Mouse (Mus musculus) NIH3T3 (cell line): ENCODE measurements around the gene 1700037H04Rik.

Experiments used
- DNase-seq: peaks from one replicate; pipeline ENCODE4 v3.0.0-alpha.2; 2012; ENCODE audit warnings: low read depth

The 1700037H04Rik gene

DNA sequence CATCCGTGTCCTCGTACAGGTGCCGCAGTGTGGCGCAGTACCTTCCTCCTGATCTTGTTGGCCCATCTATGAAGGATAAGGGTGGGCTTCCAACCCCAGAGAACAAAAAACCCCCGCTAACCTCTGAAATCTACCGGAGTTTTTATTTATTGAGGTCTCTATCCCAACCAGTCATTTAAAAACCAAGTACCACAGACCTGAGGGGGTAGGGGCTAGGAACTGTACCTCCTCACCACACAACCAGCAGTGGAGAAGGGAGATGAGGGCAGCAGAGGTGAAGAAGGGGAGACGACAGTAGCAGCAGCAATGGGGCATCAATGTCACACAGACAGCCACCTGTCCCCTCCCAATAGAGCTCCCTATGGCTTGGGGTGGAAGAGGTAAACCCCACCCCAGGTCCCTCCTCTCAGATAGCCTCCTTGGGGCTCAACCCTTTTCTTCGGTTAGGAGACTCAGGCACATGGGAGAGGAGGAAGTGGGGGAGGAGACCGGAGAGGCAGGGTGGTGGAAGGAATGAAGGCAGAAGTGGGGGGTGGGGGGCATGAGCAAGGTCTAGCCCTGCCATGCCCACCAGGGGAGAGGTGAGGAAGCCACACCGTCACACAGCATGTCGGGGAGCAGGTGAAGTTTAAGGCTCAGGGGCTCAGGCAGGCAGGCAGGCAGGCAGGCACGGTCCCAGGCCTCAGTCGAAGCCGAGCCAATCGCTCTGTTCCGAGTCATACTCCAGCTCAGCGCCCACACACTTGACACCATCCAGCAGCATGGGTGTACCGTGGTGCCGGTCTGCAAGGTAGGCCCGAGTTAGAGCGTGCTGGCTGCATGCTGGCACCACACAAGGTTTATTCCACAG, 13.5 kb downstream of the 1700037H04Rik start:
- no peak for DNase-seq

DNA sequence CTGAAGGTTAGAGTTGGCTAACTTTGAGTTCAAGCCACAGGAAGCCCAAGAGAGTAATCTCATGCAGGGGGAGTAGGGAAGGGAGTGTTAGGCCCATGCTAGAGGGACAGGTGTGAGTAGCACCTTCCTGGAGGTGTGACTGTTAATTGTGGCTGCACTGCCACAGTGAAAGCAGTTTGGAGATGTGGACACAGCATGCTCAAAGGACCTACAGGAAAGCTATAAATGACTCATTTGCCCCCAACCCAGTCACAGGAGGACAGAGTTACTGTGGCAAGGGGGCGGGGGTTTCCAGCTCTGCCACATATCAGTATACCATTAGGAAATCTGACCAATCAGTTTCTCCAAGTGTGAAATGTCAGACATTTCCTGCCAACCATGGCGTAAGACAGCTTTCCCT, 14.3 kb downstream of the 1700037H04Rik start:
- no peak for DNase-seq

DNA sequence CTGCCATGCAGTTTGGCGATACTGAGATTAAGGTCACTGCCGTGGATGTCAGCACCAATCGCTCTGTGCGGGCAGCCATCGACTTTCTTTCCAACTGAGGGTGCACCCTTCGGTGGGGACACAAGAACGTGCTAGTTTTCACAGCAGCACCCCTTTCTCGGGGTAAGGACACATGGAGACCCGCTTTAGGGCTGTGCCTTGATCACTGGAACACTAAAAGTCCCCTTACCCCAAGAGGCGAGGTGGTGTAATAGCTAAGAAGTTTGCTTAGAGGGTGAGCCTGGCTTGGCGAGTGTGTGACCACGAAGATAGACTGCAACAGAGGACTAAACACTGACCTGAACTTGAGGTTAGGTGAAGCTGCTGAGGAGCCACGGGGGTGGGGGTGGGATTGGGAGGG, 14.8 kb downstream of the 1700037H04Rik start:
- DNase-seq, result no peak

DNA sequence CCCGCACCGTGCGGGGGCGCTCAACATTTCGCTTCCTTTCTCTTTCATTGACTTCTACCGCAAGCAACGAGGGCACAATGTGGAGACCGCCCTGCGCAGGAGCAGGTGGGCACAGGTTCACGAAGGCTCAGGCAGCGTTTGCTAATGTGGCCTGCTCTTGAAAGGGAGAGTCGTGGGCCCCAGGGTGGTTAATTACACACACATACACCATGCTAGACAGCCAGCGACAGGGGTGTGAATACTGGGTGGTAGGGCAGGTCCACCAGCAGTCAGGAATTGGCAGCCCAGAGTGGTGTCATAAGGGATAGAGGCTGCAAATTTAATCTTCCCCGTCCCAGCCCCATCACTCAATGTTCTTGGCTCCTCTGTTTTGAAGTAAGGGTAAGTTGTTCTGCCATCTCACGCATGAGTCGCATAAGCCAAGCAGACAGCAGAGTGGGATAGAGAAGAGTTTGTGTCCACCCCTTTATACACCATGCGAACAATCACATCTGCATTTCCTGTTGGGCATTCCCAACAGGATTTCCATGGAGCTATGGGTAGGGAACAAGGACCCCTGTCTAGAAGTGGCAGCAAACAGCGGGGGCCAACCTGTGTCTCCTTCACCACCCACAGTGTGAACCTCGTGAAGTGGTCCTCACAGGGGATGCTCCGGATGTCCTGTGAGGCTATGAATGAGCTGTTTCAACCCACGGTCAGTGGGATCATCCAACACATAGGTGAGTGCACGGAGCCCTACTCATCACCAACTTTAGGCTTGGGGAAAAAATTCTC, 16.7 kb downstream of the 1700037H04Rik start:
- no peak for DNase-seq

DNA sequence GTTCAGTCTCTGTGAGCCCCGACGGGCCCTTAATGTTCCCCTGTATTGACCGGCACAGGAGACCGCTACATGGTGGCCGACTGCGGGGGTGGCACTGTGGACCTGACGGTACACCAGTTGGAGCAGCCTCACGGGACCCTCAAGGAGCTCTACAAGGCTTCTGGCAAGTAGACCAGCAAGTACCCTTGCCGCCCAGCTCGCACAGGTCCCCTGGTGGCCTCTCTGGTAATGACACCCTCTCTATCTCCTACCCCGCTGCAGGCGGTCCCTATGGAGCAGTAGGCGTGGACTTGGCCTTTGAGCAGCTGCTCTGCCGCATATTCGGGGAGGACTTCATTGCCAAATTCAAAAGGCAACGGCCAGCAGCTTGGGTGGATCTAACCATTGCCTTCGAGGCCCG, 17.3 kb downstream of the 1700037H04Rik start:
- DNase-seq, result peak; percentile 70

DNA sequence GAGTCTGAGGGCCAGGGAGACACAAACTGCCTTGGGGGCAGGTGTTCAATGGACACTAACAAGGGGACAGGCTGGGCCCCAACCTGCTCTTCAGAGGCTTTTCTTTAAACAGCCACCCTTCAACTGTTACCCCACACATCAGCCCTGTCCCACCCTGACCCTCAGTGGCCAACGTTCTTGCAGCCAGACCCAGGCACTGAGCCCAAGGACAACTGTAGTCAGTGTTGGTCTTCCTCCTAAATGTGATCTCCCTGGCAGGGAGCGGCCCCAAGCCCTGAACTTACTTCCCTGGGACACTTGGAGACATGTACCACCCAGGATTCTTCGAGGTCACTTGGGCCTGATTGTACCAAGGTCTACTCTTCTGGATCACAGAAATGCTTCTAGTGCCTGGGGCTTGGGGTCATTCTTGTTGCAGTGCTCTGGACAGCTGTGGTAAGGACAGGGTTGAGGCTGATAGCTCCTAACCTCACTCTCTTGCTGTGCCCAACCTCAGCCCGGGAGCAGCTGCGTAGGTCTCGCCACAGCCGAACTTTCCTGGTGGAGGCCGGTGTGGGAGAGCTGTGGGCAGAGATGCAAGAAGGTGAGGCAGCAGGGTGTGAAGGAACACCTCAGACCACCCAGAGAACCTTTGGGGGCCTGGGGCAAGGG, 18.4 kb downstream of the 1700037H04Rik start:
- DNase-seq, result no peak

DNA sequence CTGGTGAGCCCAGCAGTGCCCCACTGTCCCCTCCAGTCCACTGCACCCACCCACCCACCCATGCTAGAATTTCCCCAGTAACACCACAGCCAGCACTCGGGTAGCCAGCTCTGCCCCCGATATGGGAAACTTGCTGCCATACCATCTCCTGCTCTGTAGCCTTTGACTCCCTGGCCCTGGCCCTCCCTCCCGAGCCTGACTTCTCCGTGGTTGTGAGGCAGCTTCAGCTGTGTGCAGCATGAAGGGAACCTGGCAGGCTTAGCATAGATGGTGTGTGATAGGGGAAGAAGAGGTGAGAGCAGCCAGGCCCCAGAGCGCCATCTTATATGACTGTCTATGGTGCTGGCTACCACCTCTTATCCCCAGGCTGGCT, 19.4 kb downstream of the 1700037H04Rik start:
- DNase-seq, result no peak

DNA sequence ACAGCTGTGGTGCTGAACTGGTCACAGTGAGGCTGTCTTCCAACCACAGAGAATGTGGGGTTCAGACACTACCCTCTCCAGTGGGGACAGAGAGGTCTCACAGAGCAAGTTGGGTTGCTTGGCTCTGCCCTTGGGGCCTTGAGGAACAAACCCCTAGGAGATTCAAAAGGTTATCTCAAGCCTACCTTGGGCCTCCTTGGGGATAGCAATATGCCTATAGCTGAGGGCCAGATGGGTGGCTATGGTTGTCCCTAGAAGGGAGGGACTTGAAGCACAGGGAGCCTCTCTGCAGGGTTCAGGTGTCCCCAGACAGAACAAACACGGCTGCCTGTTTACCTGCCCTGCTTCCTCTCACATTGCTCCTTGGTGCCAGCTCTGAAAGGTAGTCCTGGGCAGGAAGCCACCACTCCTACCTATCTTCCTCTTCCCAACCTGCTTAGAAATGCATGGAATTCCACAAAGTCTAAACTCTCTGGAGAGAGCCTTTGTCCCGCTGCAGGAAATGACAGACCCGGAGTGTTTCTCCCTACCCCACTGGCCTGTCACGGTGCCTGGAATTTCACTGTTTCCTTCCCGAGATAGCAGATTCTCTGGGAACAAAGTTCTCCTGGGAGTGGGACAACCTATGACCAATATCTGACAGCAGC, 19.9 kb downstream of the 1700037H04Rik start:
- no peak for DNase-seq

DNA sequence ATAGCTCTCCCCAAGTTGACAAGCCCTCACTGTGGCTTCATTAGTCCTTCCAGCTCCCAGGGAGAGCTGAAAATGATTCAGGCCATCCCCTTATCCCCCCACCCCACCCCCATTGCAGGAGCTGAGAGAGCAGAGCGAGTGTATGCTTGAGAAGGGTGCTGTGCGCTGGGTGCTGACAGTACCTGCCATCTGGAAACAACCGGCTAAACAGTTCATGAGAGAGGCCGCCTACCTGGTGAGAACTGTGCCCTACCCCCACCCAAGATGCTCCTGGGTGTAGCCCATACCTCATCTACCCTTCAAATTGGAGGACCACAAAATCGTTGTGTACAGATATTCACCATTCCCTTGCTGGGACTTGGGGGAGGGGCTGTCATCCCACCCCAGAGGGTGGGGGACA, 20.6 kb downstream of the 1700037H04Rik start:
- DNase-seq, result no peak

DNA sequence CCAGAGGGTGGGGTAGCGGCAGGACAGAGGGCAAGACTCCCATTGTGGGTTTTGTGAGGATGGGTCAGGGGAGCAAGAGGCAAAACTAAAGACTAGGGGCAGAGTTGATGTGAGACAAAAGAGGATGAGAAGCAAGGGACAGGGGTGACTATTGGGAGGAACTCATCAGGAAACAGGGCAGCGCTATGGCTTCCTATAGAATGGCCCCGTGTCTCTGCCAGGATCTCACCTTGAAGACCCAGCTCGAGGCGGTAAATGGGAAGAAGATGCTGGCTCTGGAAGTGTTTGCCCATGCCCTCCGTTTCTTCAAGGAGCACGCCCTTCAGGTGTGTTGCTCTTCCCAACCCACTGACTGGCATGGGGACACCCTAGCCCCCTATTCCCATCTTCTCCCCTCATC, 21.1 kb downstream of the 1700037H04Rik start:
- no peak for DNase-seq

DNA sequence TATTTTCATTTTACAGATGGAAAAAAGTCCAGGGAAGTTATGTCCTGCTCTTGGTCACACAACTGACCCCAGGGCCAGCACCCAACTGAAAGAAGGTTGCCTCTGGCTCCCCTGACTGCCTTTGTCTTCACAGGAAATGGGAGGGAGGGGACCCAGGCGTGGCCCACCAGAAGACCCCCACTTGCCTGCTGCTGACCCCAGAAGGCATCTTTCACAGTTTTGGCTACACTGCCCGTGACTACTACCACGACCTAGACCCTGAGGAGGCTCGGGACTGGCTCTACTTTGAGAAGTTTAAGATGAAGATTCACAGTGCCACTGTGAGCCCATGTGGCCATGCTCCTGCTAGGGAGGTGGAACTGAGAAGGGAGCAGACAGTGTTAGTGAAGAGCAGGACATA, 21.6 kb downstream of the 1700037H04Rik start:
- DNase-seq, result no peak

DNA sequence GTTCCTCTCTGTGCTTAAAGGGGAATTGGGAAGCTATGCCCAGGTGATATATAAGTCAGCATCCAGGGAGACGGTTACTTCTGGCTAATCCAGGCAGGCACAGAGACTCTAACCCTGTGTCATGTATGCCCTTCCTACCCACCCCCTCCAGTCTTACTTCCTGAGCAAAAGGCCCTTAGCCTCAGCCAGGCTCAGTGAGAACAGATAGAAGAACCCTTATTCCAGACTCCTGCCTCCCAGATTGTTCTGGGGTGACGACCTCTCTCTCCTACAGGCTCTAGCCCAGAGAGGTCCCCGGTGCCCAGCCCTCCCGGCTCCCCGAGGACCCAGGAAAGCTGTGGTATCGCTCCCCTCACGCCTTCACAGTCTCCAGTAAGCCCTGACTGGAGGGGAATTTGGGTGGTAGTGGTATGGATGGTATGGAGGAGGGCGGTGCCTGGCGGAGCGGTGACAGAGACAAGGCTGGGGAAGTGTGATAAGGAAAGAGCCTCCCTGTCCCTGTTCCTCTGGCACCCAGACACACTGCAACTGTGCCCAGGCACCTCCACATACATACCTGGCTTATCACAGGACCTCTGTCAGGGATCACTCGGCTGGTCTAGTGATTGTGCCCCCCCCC, 24.3 kb downstream of the 1700037H04Rik start:
- no peak for DNase-seq

DNA sequence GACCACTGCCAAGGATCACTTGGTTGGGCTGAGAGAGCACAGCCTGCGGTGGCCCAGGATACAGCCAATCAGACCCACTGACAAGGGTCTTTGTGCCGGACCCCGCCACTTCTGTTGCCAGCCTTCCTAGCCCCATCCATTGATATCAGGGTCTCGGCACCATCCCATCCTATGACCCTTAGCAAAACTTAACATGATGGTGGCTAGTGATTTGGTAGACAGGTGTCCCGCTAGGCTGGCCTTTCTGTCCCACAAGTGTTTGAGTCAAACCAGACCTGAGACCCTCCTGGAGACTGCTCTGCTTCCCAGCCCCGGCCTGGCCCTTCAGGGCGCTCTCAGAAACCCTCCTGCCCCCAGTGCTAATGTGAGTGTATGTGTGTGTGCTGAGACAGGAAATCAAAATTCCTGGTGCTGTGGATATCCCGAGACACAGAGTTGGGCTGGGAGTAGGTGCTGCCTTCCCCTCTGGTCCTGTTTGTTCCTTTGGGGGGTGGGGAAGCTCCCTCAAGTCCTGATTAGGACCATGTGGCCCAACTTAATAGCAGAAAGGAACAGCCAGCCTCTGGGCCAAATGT, 25.0 kb downstream of the 1700037H04Rik start:
- DNase-seq, result no peak

DNA sequence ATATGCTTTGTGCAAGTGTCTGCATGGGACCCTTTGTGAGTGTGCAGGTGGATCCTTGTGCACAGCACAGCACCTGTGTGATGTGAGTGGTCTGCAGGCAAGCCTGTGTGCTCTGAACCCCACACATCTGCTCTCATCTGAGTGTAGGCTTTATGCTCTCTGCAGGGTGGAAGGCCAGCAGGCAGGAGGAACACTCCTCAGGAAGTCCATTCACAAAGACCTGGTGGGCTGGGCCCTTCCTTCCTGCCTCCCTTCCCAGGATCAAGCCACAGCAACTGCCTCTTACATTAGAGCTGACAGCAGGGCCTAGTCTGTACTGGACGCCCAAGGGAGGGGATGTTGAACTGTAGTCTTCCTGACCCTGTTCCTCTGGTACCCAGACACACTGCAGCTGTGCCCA, 25.5 kb downstream of the 1700037H04Rik start:
- DNase-seq, result no peak

DNA sequence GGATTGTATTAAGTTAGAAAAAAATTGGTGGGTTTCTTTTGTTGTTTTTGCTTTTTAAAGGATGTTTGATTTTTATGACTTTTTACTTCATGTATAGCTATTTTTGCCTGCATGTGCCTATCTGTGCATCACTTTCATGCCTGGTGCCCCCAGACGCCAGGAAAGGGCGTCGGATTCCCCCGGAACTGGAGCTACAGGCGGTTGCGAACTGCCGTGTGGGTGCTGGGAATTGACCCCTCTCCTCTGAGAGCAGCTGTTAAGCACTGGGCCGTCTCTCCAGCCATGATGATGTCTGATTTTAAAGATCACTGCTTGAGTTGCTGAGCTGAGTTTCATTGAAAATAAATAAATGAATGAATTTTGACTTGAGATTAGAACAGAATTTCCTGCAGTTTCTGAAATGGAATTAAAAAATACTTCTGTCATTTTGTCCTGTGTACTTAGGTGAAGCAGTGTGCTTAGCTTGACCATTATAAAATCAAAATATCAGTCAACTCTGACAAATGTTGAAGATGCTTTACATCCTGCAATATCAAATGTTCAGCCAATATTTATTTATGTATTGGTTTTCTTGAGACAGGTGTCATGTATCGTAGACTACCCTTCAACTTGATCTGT, 26.8 kb downstream of the 1700037H04Rik start, which contains the start of gene Gm11037:
TSS of gene Gm11037 (plus strand) at position 568 of the 618 bp plus-strand sequence.
- no peak for DNase-seq

DNA sequence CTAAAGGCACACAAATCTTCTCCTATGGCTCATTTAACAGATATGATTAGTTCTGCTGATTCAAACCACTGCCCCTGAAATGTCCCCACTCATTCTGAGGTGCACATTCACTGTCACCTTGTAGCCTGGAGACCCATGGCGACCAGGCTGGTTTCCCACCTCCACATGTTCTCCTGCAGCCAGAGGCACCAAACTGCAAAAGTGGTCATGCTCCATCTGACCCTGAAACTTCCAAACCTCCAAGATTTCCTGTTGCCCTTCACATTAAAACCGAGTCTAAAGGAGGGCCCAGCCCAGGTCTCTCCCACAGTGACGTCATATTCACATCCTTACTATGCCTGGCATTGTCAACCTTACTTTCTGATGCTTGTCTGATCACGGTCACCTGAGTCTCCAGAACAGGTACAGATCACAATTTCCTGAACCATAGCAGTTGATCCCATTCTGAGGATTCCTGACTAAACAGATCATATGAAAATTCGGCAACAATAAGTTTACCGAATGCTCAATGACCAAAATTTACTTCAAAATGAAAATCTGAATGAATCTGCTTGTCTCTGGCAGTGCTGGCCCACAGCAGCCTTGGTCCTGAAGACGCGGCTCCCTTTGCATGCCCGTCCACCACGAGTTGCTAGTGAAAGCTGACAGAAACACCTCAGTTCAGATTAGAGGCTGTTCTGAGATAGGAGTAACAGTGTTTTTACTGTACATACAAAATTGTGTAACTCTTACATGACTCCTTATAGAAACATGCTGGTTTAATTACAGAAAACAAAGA, 27.6 kb downstream of the 1700037H04Rik start:
- no peak for DNase-seq

DNA sequence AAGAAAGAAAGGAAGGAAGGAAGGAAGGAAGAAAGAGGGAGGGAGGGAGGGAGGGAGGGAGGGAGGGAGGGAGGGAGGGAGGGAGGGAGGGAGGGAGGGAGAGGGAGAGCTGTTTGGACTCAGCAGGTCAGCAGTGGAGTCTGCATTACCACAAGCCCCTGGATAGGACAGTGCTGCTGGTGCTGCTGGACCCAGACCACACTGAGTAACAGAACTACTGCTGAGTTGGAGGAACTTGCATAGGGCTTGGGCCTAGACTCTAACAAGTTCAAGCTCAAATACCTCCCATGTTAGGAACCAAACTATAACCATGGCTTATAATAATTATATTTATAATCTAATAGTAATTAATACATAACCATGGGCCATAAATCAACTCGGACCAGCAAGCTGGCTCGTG, 29.0 kb downstream of the 1700037H04Rik start:
- no peak for DNase-seq

DNA sequence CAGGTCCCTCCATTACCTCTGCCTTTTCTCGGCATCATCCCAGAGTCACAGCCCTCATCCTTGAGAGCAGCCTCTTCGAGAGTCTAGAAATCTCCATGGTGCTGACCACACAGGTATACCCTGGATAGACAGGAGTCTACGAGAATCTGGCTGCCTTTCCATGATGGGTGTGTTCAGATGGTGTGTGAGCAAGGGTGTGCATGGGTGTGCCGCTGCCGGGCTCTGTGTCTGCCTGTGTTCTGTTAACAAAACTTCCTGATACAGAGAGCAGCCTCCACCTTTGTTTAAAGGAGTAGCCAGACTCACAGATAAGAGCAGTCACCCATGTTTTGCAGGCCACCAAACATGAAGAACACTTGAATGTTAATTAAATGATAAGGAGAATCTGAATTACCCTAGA, 30.0 kb downstream of the 1700037H04Rik start:
- no peak for DNase-seq

DNA sequence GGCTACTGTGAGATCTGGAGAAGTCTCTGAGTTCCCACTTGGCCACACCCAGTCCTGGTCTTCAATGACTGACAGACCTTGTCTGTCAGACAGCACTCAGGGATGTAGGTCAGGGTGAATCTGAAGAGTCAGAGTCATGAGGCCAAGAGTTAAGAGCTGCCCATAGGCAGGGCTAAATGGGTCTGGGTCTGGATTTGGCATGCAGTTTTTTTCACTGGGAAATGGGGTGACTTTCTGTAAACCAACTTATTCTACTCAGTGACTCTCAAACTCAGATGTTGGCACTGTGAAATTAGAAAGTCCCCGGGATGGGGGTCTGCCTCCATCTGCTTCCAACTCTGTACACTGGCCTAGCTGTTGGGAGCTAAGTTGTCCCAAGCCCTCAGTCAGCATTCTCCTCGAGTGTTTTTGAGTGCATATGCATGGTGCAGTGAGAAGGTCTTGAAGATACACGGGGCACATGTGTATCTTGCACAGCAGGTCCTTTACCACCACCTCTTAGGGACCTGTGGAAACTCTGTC, 31.2 kb downstream of the 1700037H04Rik start:
- no peak for DNase-seq

DNA sequence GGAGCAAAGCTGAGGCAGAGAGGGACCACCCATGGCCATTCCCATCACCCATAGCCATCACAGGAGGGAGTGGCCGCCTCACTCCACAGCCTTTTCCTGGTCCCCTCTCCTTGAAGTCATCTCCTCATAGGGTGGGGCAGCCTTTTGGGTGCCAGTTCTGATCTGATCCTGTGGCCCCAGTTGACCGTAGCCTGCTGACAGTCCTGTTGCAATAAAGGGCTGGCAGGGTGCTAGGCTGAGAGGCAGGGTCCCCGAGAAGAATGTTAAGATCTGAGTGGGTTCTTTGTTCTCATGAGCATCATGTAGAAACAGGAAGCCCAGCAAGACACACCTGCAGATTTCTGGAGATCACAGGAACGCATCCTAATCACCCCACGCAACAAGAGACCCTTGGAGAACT, 31.7 kb downstream of the 1700037H04Rik start:
- no peak for DNase-seq
